Mouse (Mus musculus): ENCODE data around the gene E2f6. TPM values are rescaled to one million over a fixed set of nuclear protein-coding genes. Genes with fewer than 3 reads are reported as not detected.

Gene E2f6
- polyA plus RNA-seq, 1 experiment from 2014 or later = 67.0 TPM

GRCm38 (mm10) chr12:16859781-16860180 is 49.0 kb downstream of the E2f6 start:
- Histone ChIP-seq H3K4me3 (ENCODE audit: low read depth, low read length) (no peak overlapping the region), H3K27ac (replicated peaks; ENCODE audit: low read depth, low read length) (no peak overlapping the region), H3K4me1 (ENCODE audit: control insufficient read depth, insufficient read depth, low read length) (no peaks in the 10 kb centered on the region; the same call in 1 of the 2 replicates), H3K9me3 (ENCODE audit: control insufficient read depth, low read length) (no peaks in the 10 kb centered on the region), H3K27me3 (ENCODE audit: control insufficient read depth, insufficient read depth, low read length) (no peaks in the 10 kb centered on the region), H3K4me2 (ENCODE audit: low read depth, severe bottlenecking) (no peak overlapping the region), H3K9ac (ENCODE audit: low read length) (no peak overlapping the region), H3K36me3 (ENCODE audit: control insufficient read depth, insufficient read depth, low read length) (no peaks in the 10 kb centered on the region)
- 89% methylated on average over 2 of the region's 2 CpGs for WGBS
- DNase-seq (ENCODE audit: low spot score) = no peak
- no peak for ATAC-seq (ENCODE audit: insufficient number of reproducible peaks, low FRiP score, low TSS enrichment, low read depth)

- H3K4me1 ChIP-seq (ENCODE audit: control insufficient read depth, insufficient read depth, low read length) = no peaks in the 10 kb centered on the region; the same call in 1 of the 2 replicates
- H3K27me3 ChIP-seq (ENCODE audit: control insufficient read depth, insufficient read depth, low read length) = no peaks in the 10 kb centered on the region
- H3K27ac ChIP-seq (replicated peaks; ENCODE audit: low read depth, low read length) = no peak overlapping the region
- no peak overlapping the region for H3K4me3 ChIP-seq (ENCODE audit: low read depth, low read length)
- H3K9me3 ChIP-seq (ENCODE audit: control insufficient read depth, low read length) = no peaks in the 10 kb centered on the region
- no peak overlapping the region for H3K4me2 ChIP-seq (ENCODE audit: low read depth, severe bottlenecking)
- H3K9ac ChIP-seq (ENCODE audit: low read length) = no peak overlapping the region
- no peak for ATAC-seq (ENCODE audit: insufficient number of reproducible peaks, low FRiP score, low TSS enrichment, low read depth)
- DNase-seq (ENCODE audit: low spot score) = no peak
- no peaks in the 10 kb centered on the region for H3K36me3 ChIP-seq (ENCODE audit: control insufficient read depth, insufficient read depth, low read length)
- WGBS = 70% methylated on average over 1 of the region's 1 CpGs
Observed at GRCm38 (mm10) chr12:16860533-16860932, 49.8 kb downstream of the E2f6 start.

- DNase-seq (ENCODE audit: low spot score) = no peak
- no peak for ATAC-seq (ENCODE audit: insufficient number of reproducible peaks, low FRiP score, low TSS enrichment, low read depth)
- H3K27ac ChIP-seq (replicated peaks; ENCODE audit: low read depth, low read length) = no peak overlapping the region
- H3K9ac ChIP-seq (ENCODE audit: low read length) = no peak overlapping the region
- WGBS = 82% methylated on average over 3 of the region's 3 CpGs
- no peaks in the 10 kb centered on the region; the same call in 1 of the 2 replicates for H3K4me1 ChIP-seq (ENCODE audit: control insufficient read depth, insufficient read depth, low read length)
- H3K27me3 ChIP-seq (ENCODE audit: control insufficient read depth, insufficient read depth, low read length) = no peaks in the 10 kb centered on the region
- H3K4me3 ChIP-seq (ENCODE audit: low read depth, low read length) = no peak overlapping the region
- no peaks in the 10 kb centered on the region for H3K9me3 ChIP-seq (ENCODE audit: control insufficient read depth, low read length)
- H3K36me3 ChIP-seq (ENCODE audit: control insufficient read depth, insufficient read depth, low read length) = no peaks in the 10 kb centered on the region
- no peak overlapping the region for H3K4me2 ChIP-seq (ENCODE audit: low read depth, severe bottlenecking)
Observed at GRCm38 (mm10) chr12:16860961-16861360, 50.2 kb downstream of the E2f6 start.

- Histone ChIP-seq H3K27ac (replicated peaks; ENCODE audit: low read depth, low read length) (no peak overlapping the region), H3K27me3 (ENCODE audit: control insufficient read depth, insufficient read depth, low read length) (no peaks in the 10 kb centered on the region), H3K4me3 (ENCODE audit: low read depth, low read length) (no peak overlapping the region), H3K9me3 (ENCODE audit: control insufficient read depth, low read length) (no peaks in the 10 kb centered on the region), H3K4me2 (ENCODE audit: low read depth, severe bottlenecking) (no peak overlapping the region), H3K36me3 (ENCODE audit: control insufficient read depth, insufficient read depth, low read length) (no peaks in the 10 kb centered on the region), H3K4me1 (ENCODE audit: control insufficient read depth, insufficient read depth, low read length) (peaks cover 9% of the 10 kb centered on the region), H3K9ac (ENCODE audit: low read length) (no peak overlapping the region)
- no peak for DNase-seq (ENCODE audit: low spot score)
- ATAC-seq (ENCODE audit: insufficient number of reproducible peaks, low FRiP score, low TSS enrichment, low read depth) = no peak
- 95% methylated on average over 4 of the region's 4 CpGs for WGBS
Observed at GRCm38 (mm10) chr12:16864477-16864876, 53.7 kb downstream of the E2f6 start.

- no peak overlapping the region for H3K4me3 ChIP-seq (ENCODE audit: low read depth, low read length)
- WGBS = 65% methylated on average over 3 of the region's 3 CpGs
- H3K4me2 ChIP-seq (ENCODE audit: low read depth, severe bottlenecking) = no peak overlapping the region
- H3K4me1 ChIP-seq (ENCODE audit: control insufficient read depth, insufficient read depth, low read length) = peaks cover 22% of the 10 kb centered on the region
- no peaks in the 10 kb centered on the region for H3K9me3 ChIP-seq (ENCODE audit: control insufficient read depth, low read length)
- no peaks in the 10 kb centered on the region for H3K27me3 ChIP-seq (ENCODE audit: control insufficient read depth, insufficient read depth, low read length)
- ATAC-seq (ENCODE audit: insufficient number of reproducible peaks, low FRiP score, low TSS enrichment, low read depth) (no peak), DNase-seq (ENCODE audit: low spot score) (no peak)
- no peak overlapping the region for H3K27ac ChIP-seq (replicated peaks; ENCODE audit: low read depth, low read length)
- H3K9ac ChIP-seq (ENCODE audit: low read length) = no peak overlapping the region
- no peaks in the 10 kb centered on the region for H3K36me3 ChIP-seq (ENCODE audit: control insufficient read depth, insufficient read depth, low read length)
Observed at GRCm38 (mm10) chr12:16865871-16866270, 55.1 kb downstream of the E2f6 start.

- Histone ChIP-seq H3K27me3 (ENCODE audit: control insufficient read depth, insufficient read depth, low read length) (no peaks in the 10 kb centered on the region), H3K4me1 (ENCODE audit: control insufficient read depth, insufficient read depth, low read length) (peaks cover 24% of the 10 kb centered on the region), H3K9me3 (ENCODE audit: control insufficient read depth, low read length) (no peaks in the 10 kb centered on the region), H3K36me3 (ENCODE audit: control insufficient read depth, insufficient read depth, low read length) (no peaks in the 10 kb centered on the region), H3K27ac (replicated peaks; ENCODE audit: low read depth, low read length) (no peak overlapping the region), H3K9ac (ENCODE audit: low read length) (no peak overlapping the region), H3K4me2 (ENCODE audit: low read depth, severe bottlenecking) (no peak overlapping the region), H3K4me3 (ENCODE audit: low read depth, low read length) (no peak overlapping the region)
- ATAC-seq (ENCODE audit: insufficient number of reproducible peaks, low FRiP score, low TSS enrichment, low read depth) (no peak), DNase-seq (ENCODE audit: low spot score) (no peak)
- 32% methylated on average over 3 of the region's 3 CpGs for WGBS
Observed at GRCm38 (mm10) chr12:16866460-16866859, 55.7 kb downstream of the E2f6 start.

GRCm38 (mm10) chr12:16867306-16867705 is 56.5 kb downstream of the E2f6 start:
- no peaks in the 10 kb centered on the region for H3K27me3 ChIP-seq (ENCODE audit: control insufficient read depth, insufficient read depth, low read length)
- H3K4me2 ChIP-seq (ENCODE audit: low read depth, severe bottlenecking) = no peak overlapping the region
- H3K36me3 ChIP-seq (ENCODE audit: control insufficient read depth, insufficient read depth, low read length) = no peaks in the 10 kb centered on the region
- no peak overlapping the region for H3K4me3 ChIP-seq (ENCODE audit: low read depth, low read length)
- no peak overlapping the region for H3K27ac ChIP-seq (replicated peaks; ENCODE audit: low read depth, low read length)
- DNase-seq (ENCODE audit: low spot score) = no peak
- no peaks in the 10 kb centered on the region for H3K9me3 ChIP-seq (ENCODE audit: control insufficient read depth, low read length)
- no peak for ATAC-seq (ENCODE audit: insufficient number of reproducible peaks, low FRiP score, low TSS enrichment, low read depth)
- 52% methylated on average over 7 of the region's 7 CpGs for WGBS
- H3K9ac ChIP-seq (ENCODE audit: low read length) = no peak overlapping the region
- H3K4me1 ChIP-seq (ENCODE audit: control insufficient read depth, insufficient read depth, low read length) = peaks cover 24% of the 10 kb centered on the region

GRCm38 (mm10) chr12:16868618-16869017 is 57.9 kb downstream of the E2f6 start:
- no peaks in the 10 kb centered on the region for H3K9me3 ChIP-seq (ENCODE audit: control insufficient read depth, low read length)
- no peak overlapping the region; the same call in 1 of the 2 replicates for H3K27ac ChIP-seq (replicated peaks; ENCODE audit: low read depth, low read length)
- H3K36me3 ChIP-seq (ENCODE audit: control insufficient read depth, insufficient read depth, low read length) = no peaks in the 10 kb centered on the region
- no peak overlapping the region for H3K4me3 ChIP-seq (ENCODE audit: low read depth, low read length)
- no peak for ATAC-seq (ENCODE audit: insufficient number of reproducible peaks, low FRiP score, low TSS enrichment, low read depth)
- WGBS = 79% methylated on average over 6 of the region's 6 CpGs
- H3K27me3 ChIP-seq (ENCODE audit: control insufficient read depth, insufficient read depth, low read length) = no peaks in the 10 kb centered on the region
- H3K4me1 ChIP-seq (ENCODE audit: control insufficient read depth, insufficient read depth, low read length) = peaks cover 24% of the 10 kb centered on the region
- H3K9ac ChIP-seq (ENCODE audit: low read length) = no peak overlapping the region
- no peak for DNase-seq (ENCODE audit: low spot score)
- H3K4me2 ChIP-seq (ENCODE audit: low read depth, severe bottlenecking) = no peak overlapping the region

GRCm38 (mm10) chr12:16869091-16869778 is 58.5 kb downstream of the E2f6 start:
- peak overlapping the region; percentile 86 for H3K27ac ChIP-seq (replicated peaks; ENCODE audit: low read depth, low read length)

More at GRCm38 (mm10) chr12:16869091-16869778, 58.5 kb downstream of the E2f6 start:
- 58% methylated on average over 8 of the region's 8 CpGs for WGBS
- no peaks in the 10 kb centered on the region for H3K27me3 ChIP-seq (ENCODE audit: control insufficient read depth, insufficient read depth, low read length)
- H3K4me3 ChIP-seq (ENCODE audit: low read depth, low read length) = no peak overlapping the region
- no peak overlapping the region for H3K4me2 ChIP-seq (ENCODE audit: low read depth, severe bottlenecking)
- H3K9me3 ChIP-seq (ENCODE audit: control insufficient read depth, low read length) = no peaks in the 10 kb centered on the region
- H3K36me3 ChIP-seq (ENCODE audit: control insufficient read depth, insufficient read depth, low read length) = no peaks in the 10 kb centered on the region
- H3K9ac ChIP-seq (ENCODE audit: low read length) = no peak overlapping the region
- H3K4me1 ChIP-seq (ENCODE audit: control insufficient read depth, insufficient read depth, low read length) = peaks cover 24% of the 10 kb centered on the region
- ATAC-seq (ENCODE audit: insufficient number of reproducible peaks, low FRiP score, low TSS enrichment, low read depth) (no peak), DNase-seq (ENCODE audit: low spot score) (peak; percentile 30)
